Comparison of ENCODE assay signal across 8 mouse cellular contexts in the genomic region with DNA sequence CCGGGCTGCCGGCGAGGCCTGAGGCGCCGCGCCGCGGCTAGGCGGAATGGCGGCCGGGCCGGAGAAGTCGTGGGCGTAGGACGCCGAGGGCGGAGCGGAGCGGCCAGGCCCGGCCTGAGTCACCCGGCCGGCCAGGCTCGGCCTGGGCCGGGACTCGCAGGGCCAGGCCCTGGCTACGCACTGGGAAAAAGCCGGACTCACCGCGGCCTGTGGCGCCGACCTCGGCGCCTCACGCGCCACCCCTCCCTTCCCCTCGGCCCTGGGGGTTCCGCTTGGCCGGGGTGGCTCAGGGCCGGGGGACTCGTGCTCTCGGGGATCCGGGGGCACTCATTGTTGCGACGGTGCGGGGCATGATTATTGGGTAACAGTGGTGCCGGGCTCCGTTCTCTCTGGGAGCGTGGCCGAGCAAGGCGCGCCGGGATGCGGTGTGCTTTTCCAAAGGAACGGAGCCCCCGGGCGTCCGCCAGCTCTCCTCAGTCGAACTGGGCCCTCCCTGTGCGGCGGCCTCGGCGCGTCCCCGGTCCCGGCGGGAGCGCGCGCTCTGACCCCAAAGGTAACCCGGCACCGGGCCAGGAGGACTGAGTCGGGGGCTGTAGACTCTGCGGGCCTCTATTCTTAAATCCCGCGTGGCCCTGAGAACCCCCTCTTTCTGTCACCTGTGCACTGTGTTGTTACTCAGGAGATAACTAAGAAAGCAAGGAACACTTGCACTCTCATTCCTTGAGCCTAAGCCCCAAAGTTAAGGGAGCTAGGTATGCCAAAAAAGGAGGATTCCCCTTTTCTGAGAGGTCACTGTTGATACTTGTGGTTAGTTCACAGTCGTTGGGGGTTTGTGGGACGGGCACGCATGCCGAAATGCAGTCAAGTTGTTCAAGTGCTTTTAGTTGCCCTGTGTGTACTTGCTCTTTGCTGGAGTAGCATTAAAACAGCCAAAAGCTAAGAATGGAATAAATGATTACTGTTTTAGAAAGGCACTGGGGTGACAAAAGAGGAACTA. TPM values are rescaled to one million over a fixed set of nuclear protein-coding genes. Genes with fewer than 3 reads are reported as not detected.
DNase-seq lines count a peak whose midpoint lies in the region; ATAC-seq and TF ChIP-seq lines count a peak whose summit lies in the region.

No protein-coding gene starts in this region.

- under 1% methylated on average over 79 of the region's 79 CpGs for WGBS in embryonic facial prominence, embryonic 13.5 days
- 1% methylated on average over 76 of the region's 79 CpGs for WGBS in liver, adult 2 months

- ATAC-seq in embryonic facial prominence, embryonic 13.5 days (ENCODE audit: insufficient number of reproducible peaks, insufficient read depth, low FRiP score, low TSS enrichment, low read depth): peak; percentile 78
- peak; percentile 23 for ATAC-seq in monocyte, adult 5-6 weeks (replicated peaks; ENCODE audit: insufficient number of reproducible peaks, low FRiP score, low TSS enrichment, poor library complexity, severe bottlenecking)

- no peaks in the 10 kb centered on the region for H3K36me3 ChIP-seq in embryonic facial prominence, embryonic 13.5 days
- no peaks in the 10 kb centered on the region for H3K36me3 ChIP-seq in liver, adult 2 months (ENCODE audit: control insufficient read depth, insufficient read depth, low read length)

- H3K27me3 ChIP-seq in embryonic facial prominence, embryonic 13.5 days: no peaks in the 10 kb centered on the region
- no peaks in the 10 kb centered on the region for H3K27me3 ChIP-seq in liver, adult 2 months (ENCODE audit: control insufficient read depth, insufficient read depth, low read length)

- 0 out of 2 replicates have a peak, but pooled peaks have one; percentile 15 for TF ChIP-seq POLR2A in liver, adult 2 months (IDR thresholded peaks at IDR 0.05; ENCODE audit: extremely low read depth, insufficient read depth, low read length)

- no peak for TF ChIP-seq CTCF in liver, adult 2 months (IDR thresholded peaks at IDR 0.05; ENCODE audit: low read depth, low read length)

- H3K9me3 ChIP-seq in embryonic facial prominence, embryonic 13.5 days: no peaks in the 10 kb centered on the region

- peak overlapping the region; percentile 98 for H3K27ac ChIP-seq in embryonic facial prominence, embryonic 13.5 days
- peak overlapping the region; percentile 85 for H3K27ac ChIP-seq in liver, adult 2 months (replicated peaks; ENCODE audit: insufficient read depth, low read depth, low read length)

- H3K9ac ChIP-seq in embryonic facial prominence, embryonic 13.5 days: peak overlapping the region; percentile 99
- peak overlapping the region; percentile 98 for H3K9ac ChIP-seq in liver, adult 2 months (ENCODE audit: low read depth, low read length)

- H3K4me2 ChIP-seq in embryonic facial prominence, embryonic 13.5 days: peak overlapping the region; percentile 79

- H3K4me1 ChIP-seq in embryonic facial prominence, embryonic 13.5 days: peaks cover 25% of the 10 kb centered on the region
- peaks cover 8% of the 10 kb centered on the region; the same call in 1 of the 2 replicates for H3K4me1 ChIP-seq in liver, adult 2 months (ENCODE audit: control insufficient read depth, insufficient read depth, low read length)

- H3K4me3 ChIP-seq in embryonic facial prominence, embryonic 13.5 days: peak overlapping the region; percentile 96
- H3K4me3 ChIP-seq in liver, adult 2 months (ENCODE audit: insufficient read depth, low read depth, low read length): peak overlapping the region; percentile 96

- peak; percentile 65 for DNase-seq in 416B (ENCODE audit: low read depth)
- peak; percentile 78 to 82 for DNase-seq in adrenal gland, postnatal 36 days
- peak; percentile 53 to 57 for DNase-seq in heart, adult 9 months (ENCODE audit: low spot score in 2 of 2)
- DNase-seq in kidney, adult 9 months: peak; percentile 63
- DNase-seq in liver, adult 2 months (ENCODE audit: extremely low read depth, low read depth, low spot score): peak; percentile 46
- DNase-seq in spleen, postnatal 4 days (ENCODE audit: low spot score in 2 of 2): peak; percentile 68 to 89

- H3K79me2 ChIP-seq in liver, adult 2 months (ENCODE audit: control insufficient read depth, insufficient read depth, low read length): peaks cover 14% of the 10 kb centered on the region; the same call in 1 of the 2 replicates

RNA-seq across cellular contexts. Expression of a gene that starts 1.7 kb away (rescaled TPM):
- total RNA-seq in adrenal gland, postnatal 36 days (2021): 100 to 1,000 TPM; 102 to 106 TPM
- polyA plus RNA-seq in embryonic facial prominence, embryonic 13.5 days (2015; fragmentation: Nextera tagmentation; extraction: Ambion mirVana): 137 and 150 TPM in 2 replicates
- 51.0 and 55.0 TPM in 2 replicates for total RNA-seq in liver, adult 2 months (2014; rRNA removed)
- polyA plus RNA-seq in liver, adult 2 months (2012; rRNA removed): 13.5 and 15.4 TPM in 2 replicates
- total RNA-seq in monocyte, adult 5-6 weeks (2017): 149 to 202 TPM (median 175 TPM) in 3 replicates

Comparison
In these comparisons a context has a peak if more than half of its experiments do, and no peak if none do; other contexts are left out.
1. Peak in every context shown above with its lines: DNase-seq, ATAC-seq, H3K4me3 ChIP-seq and H3K27ac ChIP-seq.